Mouse (Mus musculus) frontal cortex, adult 2 months (tissue): ENCODE measurements around the gene Hist1h2ad. TPM values are rescaled to one million over a fixed set of nuclear protein-coding genes. Genes with fewer than 3 reads are reported as not detected.
"Not testable (repeated sequence)": the region's sequence is repeated elsewhere in the genome, so short reads cannot be mapped to it uniquely, and the experiment has no call there.

Source experiments
- DNase-seq, 2 experiments: peaks; one replicate each; pipeline ENCODE4 v3.0.0; 2022; ENCODE audit warnings: low spot score in 1 of 2; ENCODE audit errors: extremely low spot score in 1 of 2
- polyA plus RNA-seq: library from polyadenylated mRNA; depleted of rRNA; stranded (reverse); fragments of >200 nt; gene quantifications from 2 replicates; pipeline ENCODE4 v1.2.3, GENCODE M21; 2012

Gene Hist1h2ad
- polyA plus RNA-seq, 1 experiment = 1.9 TPM

- DNase-seq = no peak
Measured at GRCm38 (mm10) chr13:23582219-23583056, 8.3 kb downstream of the Hist1h2ad start.

GRCm38 (mm10) chr13:23583387-23584068 lies 9.3 kb downstream of the Hist1h2ad start:
- no peak for DNase-seq

GRCm38 (mm10) chr13:23584331-23584730 lies 10.2 kb downstream of the Hist1h2ad start:
- no peak for DNase-seq

GRCm38 (mm10) chr13:23585029-23585441 lies 10.9 kb downstream of the Hist1h2ad start:
- peak; percentile 56 to 78 for DNase-seq

DNA sequence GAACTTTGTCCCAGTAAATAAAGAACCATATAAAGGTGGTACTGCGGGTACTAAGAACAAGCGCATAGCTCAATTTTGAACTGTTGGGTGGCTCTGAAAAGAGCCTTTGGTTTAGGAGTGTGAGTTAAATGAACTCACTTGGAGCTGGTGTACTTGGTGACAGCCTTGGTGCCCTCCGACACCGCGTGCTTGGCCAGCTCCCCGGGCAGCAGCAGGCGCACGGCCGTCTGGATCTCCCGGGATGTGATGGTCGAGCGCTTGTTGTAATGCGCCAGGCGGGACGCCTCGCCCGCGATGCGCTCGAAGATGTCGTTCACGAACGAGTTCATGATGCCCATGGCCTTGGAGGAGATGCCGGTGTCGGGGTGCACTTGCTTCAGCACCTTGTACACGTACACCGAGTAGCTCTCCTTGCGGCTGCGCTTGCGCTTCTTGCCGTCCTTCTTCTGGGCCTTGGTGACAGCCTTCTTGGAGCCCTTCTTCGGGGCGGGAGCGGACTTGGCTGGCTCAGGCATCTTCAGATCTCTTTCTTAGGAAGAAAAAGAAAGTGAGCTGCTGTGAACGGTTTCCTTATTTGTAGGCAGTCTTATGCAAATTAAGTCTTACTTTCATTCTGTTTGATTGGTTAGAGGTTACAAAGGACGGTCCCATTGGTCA lies 11.4 kb downstream of the Hist1h2ad start:
- peak; percentile 77 to 95 for DNase-seq

GRCm38 (mm10) chr13:23586099-23586939 lies 12.1 kb downstream of the Hist1h2ad start:
- DNase-seq = no peak

- no peak for DNase-seq
Measured at GRCm38 (mm10) chr13:23586940-23587225, 12.7 kb downstream of the Hist1h2ad start.

DNA sequence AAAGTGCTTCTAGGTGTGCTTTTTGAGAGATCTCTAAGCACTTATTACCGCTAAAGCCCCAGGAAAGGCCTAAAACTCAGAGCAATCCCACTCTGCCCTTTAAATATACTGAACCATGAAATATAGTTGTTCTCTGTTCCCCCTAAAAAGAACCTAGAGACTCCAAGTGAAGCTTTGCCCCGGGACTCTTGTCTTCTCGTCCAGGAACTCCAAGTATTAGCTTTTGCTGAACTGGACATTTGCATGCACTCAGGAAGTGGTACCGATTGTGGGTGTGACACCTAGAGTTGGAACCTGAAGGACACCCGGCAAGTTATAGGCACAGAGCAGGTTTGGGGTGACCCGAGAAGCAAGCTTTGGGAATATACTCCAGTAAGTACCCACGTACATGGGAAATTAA lies 17.0 kb downstream of the Hist1h2ad start:
- DNase-seq = no peak

- not testable (repeated sequence) for DNase-seq
Measured at GRCm38 (mm10) chr13:23591886-23592285, 17.7 kb downstream of the Hist1h2ad start.

DNA sequence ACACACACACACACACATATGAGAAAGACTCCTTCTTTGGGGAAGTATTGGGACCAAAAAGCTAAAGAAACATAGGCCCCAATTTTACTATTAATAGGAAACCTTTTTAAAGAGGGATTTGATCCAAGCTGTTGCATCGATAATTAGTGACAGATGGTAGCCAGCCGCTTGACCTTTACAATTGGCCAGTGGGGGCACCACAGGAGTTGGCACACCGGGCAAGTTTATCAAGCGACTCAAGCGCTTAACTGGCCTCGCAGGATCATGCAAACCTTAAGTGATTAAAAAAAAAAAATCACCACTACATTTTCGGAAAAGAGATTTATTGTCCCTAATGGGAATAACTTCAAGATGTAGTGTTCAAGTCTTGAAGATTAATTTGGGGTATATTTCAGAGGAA lies 18.4 kb downstream of the Hist1h2ad start:
- no peak for DNase-seq

GRCm38 (mm10) chr13:23593051-23593770 lies 19.0 kb downstream of the Hist1h2ad start:
- no peak for DNase-seq

GRCm38 (mm10) chr13:23595185-23595584 lies 21.0 kb downstream of the Hist1h2ad start:
- DNase-seq = no peak

DNA sequence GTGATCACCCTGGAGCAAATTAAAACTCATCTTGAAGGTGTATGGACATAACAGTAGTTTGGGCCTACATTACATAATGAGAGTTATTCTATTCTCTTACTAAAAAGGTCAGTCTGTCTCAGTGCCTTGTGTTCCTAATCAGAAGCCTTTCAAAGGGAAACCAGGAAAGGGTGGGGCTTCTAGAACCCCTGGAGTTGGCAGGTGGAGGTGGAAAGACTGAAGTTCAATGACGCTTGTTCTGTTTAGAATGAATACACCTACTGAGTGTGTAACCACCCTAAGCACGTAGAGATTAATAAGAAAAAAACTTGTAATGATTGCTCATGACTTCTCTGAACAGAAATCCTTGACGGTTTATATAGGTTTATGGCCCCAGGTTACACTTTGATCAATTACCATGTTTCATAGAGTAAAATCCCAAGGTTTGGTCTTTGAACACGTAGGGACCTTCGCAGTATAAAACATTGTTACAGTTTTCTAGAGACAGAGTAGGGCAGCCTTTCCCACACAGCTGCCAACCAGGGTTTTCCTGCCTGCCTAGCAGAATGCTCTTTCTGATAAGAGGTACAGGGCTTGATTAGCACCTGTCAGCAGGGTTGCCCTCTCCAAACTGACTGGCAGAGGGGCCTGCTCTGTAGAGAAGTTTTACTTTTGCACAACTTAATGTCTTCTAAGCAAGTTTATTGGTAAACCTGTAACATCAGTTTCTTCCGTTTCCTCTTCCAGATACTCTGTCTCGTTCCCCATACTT lies 21.6 kb downstream of the Hist1h2ad start:
- no peak for DNase-seq

- peak in 1 of 2 experiments; percentile 86 for DNase-seq
Measured at GRCm38 (mm10) chr13:23597957-23598356, 23.8 kb downstream of the Hist1h2ad start.

DNA sequence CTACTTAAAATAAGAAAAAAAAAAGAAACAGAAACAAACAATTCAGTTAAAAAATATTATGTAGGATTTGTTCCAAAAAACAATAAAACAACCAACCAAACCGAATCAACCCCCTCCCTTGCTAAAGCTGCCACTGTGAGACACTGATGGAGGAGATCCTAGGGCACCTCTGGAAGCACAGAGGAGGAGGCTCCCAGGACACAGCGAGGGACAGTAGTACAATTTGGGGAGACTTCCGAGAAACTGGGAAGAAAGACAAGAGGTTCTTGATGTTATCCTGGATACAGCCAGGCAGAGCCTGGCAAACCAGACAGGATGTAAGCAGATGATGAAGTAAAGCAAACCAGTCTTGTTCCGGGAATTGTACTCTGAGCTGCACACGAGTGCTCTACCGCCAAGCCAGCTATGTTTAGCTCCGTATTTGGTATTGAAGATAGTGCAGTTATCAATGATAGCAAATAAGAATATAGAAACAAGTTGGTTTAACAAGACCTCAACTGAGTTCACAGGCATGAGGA lies 29.1 kb downstream of the Hist1h2ad start:
- DNase-seq = no peak

GRCm38 (mm10) chr13:23604452-23604851 lies 30.3 kb downstream of the Hist1h2ad start:
- DNase-seq = no peak

GRCm38 (mm10) chr13:23605052-23605451 lies 30.9 kb downstream of the Hist1h2ad start:
- DNase-seq = no peak

DNA sequence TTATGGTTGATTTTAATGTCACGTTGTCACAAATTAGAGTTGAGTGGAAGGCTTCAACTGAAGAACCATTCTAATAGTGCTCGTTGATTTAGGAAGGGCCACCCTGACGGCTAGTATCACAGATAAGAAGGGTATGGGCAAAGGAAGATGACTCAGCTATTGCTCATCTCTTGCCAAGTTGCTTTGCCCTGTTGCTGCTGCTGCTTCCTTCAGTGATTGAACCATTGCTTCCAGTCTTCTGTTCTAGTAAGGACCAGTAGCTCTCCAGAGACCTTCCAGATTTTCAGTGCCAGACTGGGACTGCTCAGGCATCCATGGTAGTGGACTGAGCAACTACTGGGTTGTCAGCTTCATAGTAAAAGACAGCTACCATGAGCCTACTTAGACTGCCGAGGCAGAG lies 35.0 kb downstream of the Hist1h2ad start:
- DNase-seq = no peak

DNA sequence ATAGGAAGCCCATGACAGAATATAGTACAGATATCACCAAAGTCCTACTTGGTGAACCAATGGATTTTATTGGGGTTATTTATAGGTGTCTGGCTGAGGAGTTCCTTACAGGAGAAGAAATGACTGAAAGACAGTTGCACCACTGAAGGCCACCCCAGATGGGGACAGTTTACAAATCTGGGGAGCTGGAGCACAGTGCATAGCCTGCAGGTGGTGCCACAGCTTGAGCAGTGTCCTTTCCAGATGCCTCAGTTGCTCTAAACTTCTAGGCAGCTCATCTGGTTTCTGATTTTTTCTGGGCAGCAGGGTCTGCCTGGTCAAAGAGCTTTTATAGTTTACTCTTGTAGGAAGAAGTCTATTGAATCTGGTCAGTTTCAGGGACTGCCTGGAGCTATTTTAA lies 35.7 kb downstream of the Hist1h2ad start:
- no peak for DNase-seq
